Mouse (Mus musculus): ENCODE data around the gene Nt5c1b.
A peak's percentile ranks its signal among the peaks of the same experiment; 100 is the strongest.

Nt5c1b gene

GRCm38 (mm10) chr12:10369673-10370072 lies at the start of gene Nt5c1b:
Gene Nt5c1b (plus strand): TSS chr12:10369973.
- no peak for DNase-seq

- no peak for DNase-seq
These were observed 42.1 kb upstream of the Nt5c1b start for GRCm38 (mm10) chr12:10327651-10328050.

DNA sequence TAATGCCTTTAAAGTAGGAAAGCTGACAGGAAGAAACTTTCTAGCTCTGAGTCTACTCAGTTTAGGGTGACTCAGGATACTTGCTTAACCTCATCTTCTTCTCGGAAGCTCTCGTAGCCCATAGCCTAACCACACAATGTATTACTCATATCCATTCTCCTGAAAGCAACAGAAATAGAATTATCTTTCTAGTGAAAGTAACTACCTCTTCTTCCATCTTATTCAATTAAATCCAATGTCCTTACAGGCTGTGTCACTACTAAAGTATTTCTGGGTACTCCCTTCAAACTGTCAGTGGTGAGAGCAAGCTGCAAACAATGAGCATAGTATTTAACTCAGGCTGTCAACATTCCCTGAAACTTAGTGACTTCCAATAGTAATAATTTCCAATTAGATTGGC lies 40.3 kb upstream of the Nt5c1b start:
- no peak for DNase-seq

DNA sequence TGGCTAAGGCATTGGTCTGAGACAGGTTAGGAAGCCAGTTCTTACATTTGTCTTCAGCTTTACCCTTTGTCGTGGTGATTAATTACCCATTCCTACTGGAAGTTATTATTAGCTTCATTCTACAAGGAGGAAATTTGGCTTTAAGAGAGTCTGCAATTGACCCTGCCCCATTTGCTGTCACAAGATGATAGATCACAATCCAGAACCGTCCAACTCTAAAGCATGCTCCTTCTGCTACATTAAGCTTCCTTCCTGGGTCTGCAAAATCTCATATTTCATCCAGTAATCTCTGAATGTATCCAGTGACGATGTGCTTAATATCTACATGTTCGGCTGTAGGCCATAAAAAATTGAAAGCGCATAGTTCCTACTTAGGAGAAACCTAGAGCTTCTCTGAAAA lies 29.2 kb upstream of the Nt5c1b start:
- peak; percentile 29 for DNase-seq

DNA sequence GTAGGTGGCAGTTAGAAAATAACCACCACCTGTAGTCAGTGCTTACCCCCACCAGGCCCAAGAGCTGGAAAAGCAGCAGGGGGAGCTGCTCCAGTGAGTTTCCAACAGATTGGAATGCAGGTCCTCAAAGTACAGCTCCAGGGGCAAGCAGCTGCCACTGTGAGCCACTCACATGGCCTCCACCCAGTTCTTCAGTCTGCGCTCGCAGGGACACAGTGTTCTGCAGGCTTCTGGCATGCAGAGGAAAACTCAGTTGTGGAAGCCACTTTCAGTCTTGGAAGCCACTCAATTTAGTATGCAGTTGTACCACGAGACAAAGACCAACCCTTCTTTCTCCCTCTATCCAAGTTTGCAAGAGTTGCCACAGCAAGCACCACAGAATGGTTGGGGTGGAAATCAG lies 19.1 kb upstream of the Nt5c1b start:
- DNase-seq, result no peak

- DNase-seq, result no peak
These were observed 12.0 kb upstream of the Nt5c1b start for GRCm38 (mm10) chr12:10357756-10358155.

GRCm38 (mm10) chr12:10390671-10391441 lies 21.1 kb downstream of the Nt5c1b start, which contains the start of gene Rdh14:
Gene Rdh14 (plus strand): TSS chr12:10390772.
- DNase-seq, result peak; percentile 97

DNA sequence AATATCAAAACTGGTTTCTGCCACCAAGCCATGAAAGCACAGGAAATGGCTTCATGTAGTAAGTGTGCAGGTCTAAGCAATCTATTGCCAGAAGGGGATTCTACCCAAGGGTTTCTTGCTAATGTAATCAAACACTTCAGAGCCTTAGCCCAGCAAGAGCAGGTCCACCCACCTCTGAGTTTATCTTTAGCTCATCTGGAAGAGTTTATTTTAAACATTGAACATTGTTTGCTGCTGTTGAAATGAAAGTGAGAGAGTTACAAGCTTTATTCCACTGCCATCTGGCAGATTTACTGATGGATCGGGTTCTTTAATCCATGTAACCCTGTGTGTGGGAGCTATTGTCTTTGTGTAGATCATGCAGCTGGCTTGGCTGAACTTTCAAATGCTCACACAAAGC lies 31.0 kb downstream of the Nt5c1b start:
- no peak for DNase-seq

DNA sequence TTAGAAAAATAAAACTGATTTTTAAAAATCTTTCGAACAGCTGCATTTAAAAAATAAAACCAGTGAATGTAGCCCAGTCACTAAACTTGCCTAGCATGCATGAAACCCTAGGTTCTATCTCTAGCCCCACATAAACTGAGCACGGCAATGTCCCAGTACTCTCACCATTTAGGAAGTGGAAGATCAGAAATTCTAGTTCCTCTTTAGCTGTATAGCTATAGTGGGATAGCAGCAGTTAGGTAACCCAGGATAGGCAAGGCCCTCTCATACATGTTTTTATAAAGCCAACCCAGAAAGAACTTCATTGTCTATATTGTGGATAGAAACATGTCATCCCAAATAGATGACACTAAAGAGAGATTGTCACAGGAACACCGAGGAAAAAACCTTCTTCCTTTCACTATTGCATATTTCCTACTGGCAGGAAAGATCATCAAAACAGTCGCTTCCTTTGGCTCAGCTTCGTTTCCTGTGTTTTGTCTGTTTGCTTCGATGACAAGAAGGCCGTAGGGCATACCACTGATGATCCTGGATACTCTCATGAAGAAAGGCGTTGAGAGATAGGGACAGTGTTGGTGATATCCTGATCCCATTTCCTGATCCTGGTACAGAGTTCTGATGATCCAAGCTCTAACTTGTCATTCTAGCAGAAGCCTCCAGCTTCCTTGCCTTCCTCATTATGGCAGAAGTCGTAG lies 32.8 kb downstream of the Nt5c1b start:
- peak; percentile 7 for DNase-seq

- no peak for DNase-seq
These were observed 40.9 kb downstream of the Nt5c1b start for GRCm38 (mm10) chr12:10410511-10411179.

DNA sequence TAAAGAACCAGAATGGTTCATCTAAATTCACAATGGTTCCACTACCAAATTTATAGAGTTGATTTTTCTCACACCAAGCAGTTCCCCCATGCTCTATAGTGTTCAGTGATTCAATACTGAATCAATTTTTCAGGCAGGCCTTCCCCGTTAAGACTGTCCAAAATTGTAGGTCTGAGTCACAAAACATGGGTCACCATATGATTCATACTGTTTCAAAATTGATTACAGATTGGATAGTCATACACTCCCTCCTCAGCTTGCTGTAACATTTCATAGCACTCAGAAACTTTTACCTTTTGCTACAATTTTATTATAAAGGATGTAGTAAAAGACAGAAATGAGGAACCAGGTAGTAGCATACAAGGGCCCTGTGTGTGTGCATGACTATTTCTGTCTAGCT lies 41.7 kb downstream of the Nt5c1b start:
- no peak for DNase-seq

DNA sequence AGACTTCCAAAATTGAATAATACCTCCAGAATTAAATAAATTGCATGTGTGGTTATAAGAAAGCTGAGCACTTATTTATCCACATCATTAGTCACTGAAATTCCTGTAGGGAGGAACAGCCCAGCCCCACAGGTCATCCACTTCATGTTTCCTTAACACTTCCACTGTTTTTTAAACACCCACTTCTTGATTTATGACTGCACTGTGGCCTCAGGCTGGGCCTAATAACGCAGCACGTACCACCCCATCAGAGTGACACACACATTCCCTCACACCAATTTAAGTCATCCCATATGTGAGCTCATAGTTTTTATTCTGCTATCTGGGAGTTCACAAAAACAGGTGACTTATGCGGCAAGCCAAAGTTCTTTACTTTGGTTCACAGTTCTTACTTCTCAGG lies 52.6 kb downstream of the Nt5c1b start:
- DNase-seq, result no peak

DNA sequence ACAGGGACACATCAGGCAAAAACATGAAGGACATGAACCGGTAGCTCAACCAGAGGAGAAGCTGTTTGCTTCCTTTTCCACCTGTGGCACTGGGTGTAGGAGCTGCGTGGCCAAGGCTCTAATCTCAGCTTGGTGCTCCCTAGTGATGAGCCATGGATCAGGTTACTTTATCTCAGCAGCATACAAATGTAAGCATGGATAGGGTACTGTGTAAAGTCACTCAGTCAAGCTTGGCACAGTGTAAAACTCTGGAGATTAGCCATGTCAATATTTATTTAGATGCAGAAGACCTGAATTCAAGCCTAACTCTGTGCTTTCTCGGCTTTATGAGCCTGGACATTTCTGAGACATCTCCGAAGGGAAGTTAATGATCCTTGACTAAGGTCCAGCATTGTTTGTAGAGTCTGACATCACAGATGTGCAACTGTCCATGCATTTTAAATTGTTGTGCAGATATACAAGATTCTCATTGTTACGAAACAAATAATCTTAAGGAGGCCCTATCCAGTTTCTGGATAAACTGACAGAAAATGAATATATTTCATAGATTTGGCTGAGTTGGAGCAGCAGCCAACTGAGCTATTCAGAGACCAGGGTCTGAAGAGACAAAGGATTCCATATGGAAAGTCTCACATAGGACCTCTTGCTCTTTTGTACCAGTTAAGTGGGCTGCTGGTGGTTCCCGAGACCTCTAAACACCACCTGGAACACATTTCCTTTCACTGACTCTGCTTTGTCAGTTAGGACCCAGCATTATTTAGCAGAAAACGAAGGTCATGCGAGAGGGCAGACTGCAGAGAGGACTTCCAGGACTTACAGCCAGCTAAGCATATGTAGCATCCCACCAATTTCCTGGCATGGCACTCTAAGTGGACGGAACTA lies 56.5 kb downstream of the Nt5c1b start:
- DNase-seq, result no peak

GRCm38 (mm10) chr12:10430999-10431398 lies 61.2 kb downstream of the Nt5c1b start:
- no peak for DNase-seq

GRCm38 (mm10) chr12:10438054-10439001 lies 68.6 kb downstream of the Nt5c1b start:
- DNase-seq, result peak; percentile 77

Data from kidney, postnatal 14 days (tissue).